Mouse (Mus musculus): ENCODE measurements at regions not wholly inside any gene's neighbourhood (a gene's known extent, or its start where the extent isn't known, plus 50 kb on each side); places are given as distances from the start of the nearest gene placed in this dataset.

DNA sequence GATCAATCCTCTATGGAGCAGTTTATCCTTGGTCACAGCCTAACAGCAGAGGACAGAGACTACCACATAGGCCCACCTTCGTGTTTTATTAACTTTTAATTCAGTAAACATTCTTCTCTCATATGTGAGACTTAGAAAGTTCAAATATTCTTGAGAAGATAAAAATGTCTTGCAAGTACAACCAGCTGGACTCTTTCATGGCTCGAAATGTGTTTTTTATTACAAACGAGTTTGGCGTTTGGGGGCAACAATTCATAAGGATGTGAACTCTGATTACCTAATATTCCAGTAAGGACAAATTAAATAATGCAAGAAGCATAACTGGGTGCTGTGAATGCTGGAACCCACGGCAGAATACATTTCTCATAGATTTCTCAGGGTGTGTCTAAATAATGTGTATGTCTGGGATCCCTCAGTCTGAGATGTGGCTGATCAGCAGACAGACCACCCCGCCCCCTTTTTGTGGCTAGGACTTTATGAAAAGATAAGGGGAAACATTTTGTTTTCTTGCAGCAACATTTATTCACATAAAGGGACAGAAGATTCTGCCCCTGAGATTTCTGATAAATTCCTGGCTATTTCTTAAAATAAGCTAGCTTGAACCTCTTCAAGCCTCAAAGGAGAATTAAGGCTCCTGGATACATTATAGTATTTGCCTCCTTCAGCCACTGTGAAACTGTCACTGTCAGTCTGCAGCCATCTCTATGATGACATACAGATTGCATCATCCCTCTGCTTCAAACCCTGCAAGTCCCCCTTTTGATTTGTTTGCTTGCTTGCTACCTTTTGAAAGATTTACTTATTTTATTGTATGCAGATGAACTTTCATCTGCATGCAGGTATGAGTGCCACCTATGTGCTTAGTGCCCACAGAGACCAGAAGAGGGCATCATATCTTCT, 69.2 kb upstream of the Gucy1a1 start:
- peak; percentile 6 for DNase-seq (ENCODE audit: low spot score)

DNA sequence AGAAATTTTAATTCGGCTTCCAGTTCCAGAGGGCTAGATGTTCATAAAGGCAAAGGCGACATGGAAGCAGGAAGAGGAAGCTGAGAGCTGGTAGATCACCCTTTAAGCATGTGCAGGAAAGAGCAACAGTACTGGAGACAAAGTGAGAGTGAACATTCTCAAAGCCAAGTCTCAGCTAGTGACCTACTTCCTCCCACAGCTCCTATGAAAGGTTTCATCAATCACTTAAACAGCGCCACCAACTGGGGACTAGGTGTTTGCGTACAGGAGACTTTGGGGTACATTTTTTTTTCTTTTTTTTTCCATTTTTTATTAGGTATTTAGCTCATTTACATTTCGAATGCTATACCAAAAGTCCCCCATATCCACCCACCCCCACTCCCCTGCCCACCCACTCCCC, 61.7 kb upstream of the Gucy1a1 start:
- peak; percentile 20 for DNase-seq (ENCODE audit: low spot score)

All from heart, adult 8-10 months (tissue).